Mouse (Mus musculus) lung, postnatal 0 days (tissue): Measurements from ENCODE around the gene Gm11114.

Experiments used
- CTCF ChIP-seq: IDR thresholded peaks from 2 replicates; pipeline ENCODE4 v1.5.1; 2016; ENCODE audit warnings: antibody characterized with exemption, mild to moderate bottlenecking
- EP300 ChIP-seq: IDR thresholded peaks from 2 replicates; pipeline ENCODE4 v1.6.1; 2016; ENCODE audit warnings: antibody characterized with exemption, mild to moderate bottlenecking, control low read depth

GRCm38 (mm10) chr9:85340303-85340702 is 27.7 kb downstream of the Gm11114 start:
- TF ChIP-seq CTCF (no peak), EP300 (no peak)
